Mouse (Mus musculus) liver, postnatal 0 days (tissue): ENCODE results near the gene H2-T22.

Experiments used
- CTCF ChIP-seq: sonication (generic); IDR thresholded peaks from 2 replicates; pipeline ENCODE4 v1.5.1; 2016; ENCODE audit warnings: antibody characterized with exemption, low read depth
- EP300 ChIP-seq: IDR thresholded peaks from 2 replicates; pipeline ENCODE4 v1.6.1; 2016; ENCODE audit warnings: antibody characterized with exemption, low read depth, mild to moderate bottlenecking

- TF ChIP-seq CTCF: no peak
- no peak for TF ChIP-seq EP300
These were observed 42.2 kb downstream of the H2-T22 start for GRCm38 (mm10) chr17:36000349-36000748.
